Mouse (Mus musculus): ENCODE results near the gene P2ry13. TPM values are rescaled to one million over a fixed set of nuclear protein-coding genes. Genes with fewer than 3 reads are reported as not detected.

P2ry13 gene
- total and polyA plus RNA-seq, 2 experiments from 2014 or later, result 2.2 to 3.6 TPM

DNA sequence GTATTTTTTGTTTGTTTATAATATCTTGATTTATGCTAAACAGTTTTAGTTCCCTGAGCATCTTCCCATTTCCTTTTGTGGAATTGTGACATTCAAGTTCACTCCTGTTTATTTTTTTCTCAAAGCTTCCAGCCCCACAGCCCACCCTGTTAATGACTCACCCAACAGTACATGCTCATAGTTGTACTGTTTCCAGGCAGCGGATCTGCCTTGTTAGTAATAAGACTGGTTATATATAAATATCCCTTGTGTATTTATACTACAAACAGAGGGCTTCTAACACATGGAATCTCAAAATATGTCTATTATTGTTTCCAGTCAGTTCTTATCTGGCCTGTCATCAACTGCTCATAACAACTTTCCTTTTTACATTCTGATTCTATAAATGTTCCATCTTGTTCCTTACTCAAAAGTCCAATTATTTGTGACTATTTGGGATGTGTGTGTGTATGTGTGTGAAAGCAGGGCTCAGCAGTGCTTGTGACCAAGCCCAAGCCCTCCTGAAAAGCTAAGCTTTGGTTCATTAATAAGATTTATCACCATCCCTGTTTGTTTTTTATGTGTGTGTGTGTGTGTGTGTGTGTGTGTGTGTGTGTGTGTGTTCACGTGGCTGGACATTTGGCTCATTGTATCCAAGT is 43.1 kb downstream of the P2ry13 start:
- 89% methylated on average over 2 of the region's 2 CpGs for WGBS
- H3K27me3 ChIP-seq (ENCODE audit: insufficient read depth, low read length), result no peaks in the 10 kb centered on the region
- no peak overlapping the region for H3K4me2 ChIP-seq (ENCODE audit: low read depth, low read length)
- no peak overlapping the region for H3K4me3 ChIP-seq (ENCODE audit: low read length)
- no peak overlapping the region for H3K9ac ChIP-seq (replicated peaks; ENCODE audit: low read length)
- no peaks in the 10 kb centered on the region for H3K36me3 ChIP-seq (ENCODE audit: insufficient read depth, low read length)
- ATAC-seq (no peak), DNase-seq (ENCODE audit: low spot score) (no peak)
- no peaks in the 10 kb centered on the region for H3K9me3 ChIP-seq (ENCODE audit: low read length)
- H3K27ac ChIP-seq, result no peak overlapping the region
- no peaks in the 10 kb centered on the region for H3K4me1 ChIP-seq (ENCODE audit: insufficient read depth, low read length)
- no peak for TF ChIP-seq CTCF (IDR thresholded peaks at IDR 0.05; ENCODE audit: low read depth)

DNA sequence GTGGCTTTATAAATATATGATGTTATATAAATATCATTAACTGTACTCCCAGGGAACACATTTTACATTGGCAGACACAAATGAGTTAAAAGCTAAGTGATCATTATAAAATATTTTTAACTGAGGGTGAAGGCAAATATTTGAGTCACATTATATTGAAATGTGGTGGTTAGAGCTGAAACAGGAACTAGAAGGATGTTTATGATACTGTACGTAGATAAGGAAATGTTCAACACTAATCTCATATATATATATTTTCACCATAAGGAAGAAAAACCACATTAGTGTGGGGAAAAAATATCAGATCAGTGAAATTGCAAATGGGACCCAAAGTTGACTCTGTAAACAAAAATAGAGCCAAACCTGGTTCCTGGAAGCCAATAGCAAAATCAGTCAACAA is 50.2 kb downstream of the P2ry13 start:
- no peak overlapping the region for H3K27ac ChIP-seq

More for the DNA sequence above, 50.2 kb downstream of the P2ry13 start:
- no peaks in the 10 kb centered on the region for H3K27me3 ChIP-seq (ENCODE audit: insufficient read depth, low read length)
- no peaks in the 10 kb centered on the region for H3K4me1 ChIP-seq (ENCODE audit: insufficient read depth, low read length)
- no peaks in the 10 kb centered on the region for H3K36me3 ChIP-seq (ENCODE audit: insufficient read depth, low read length)
- no peak overlapping the region for H3K9ac ChIP-seq (replicated peaks; ENCODE audit: low read length)
- H3K4me2 ChIP-seq (ENCODE audit: low read depth, low read length), result no peak overlapping the region
- ATAC-seq, result no peak
- H3K4me3 ChIP-seq (ENCODE audit: low read length), result no peak overlapping the region
- no peak for TF ChIP-seq CTCF (IDR thresholded peaks at IDR 0.05; ENCODE audit: low read depth)
- no peaks in the 10 kb centered on the region for H3K9me3 ChIP-seq (ENCODE audit: low read length)
- WGBS, result 93% methylated on average over 1 of the region's 1 CpGs
- no peak for DNase-seq (ENCODE audit: low spot score)

Other genes starting within 250 kb of the P2ry13 start
- 14.5 and 20.5 TPM in 2 replicates for gene Med12l, start 205.1 kb downstream of the P2ry13 start, total RNA-seq (2014; rRNA removed)
- 3.3 and 4.1 TPM in 2 replicates for gene Med12l, start 205.1 kb downstream of the P2ry13 start, polyA plus RNA-seq (2015; fragmentation: Nextera tagmentation; extraction: Ambion mirVana)
- gene Gpr171, start 109.1 kb downstream of the P2ry13 start, total RNA-seq (2014; rRNA removed), result not detected in 2 replicates
- gene Gpr171, start 109.1 kb downstream of the P2ry13 start, polyA plus RNA-seq (2015; fragmentation: Nextera tagmentation; extraction: Ambion mirVana), result 0.58 and 0.78 TPM in 2 replicates
- gene P2ry14, start 57.3 kb downstream of the P2ry13 start, total RNA-seq (2014; rRNA removed), result 1.7 and 3.0 TPM in 2 replicates
- 4.4 and 4.6 TPM in 2 replicates for gene P2ry14, start 57.3 kb downstream of the P2ry13 start, polyA plus RNA-seq (2015; fragmentation: Nextera tagmentation; extraction: Ambion mirVana)
- gene Gpr87, start 15.8 kb downstream of the P2ry13 start, total RNA-seq (2014; rRNA removed), result not detected in 2 replicates
- gene Gpr87, start 15.8 kb downstream of the P2ry13 start, polyA plus RNA-seq (2015; fragmentation: Nextera tagmentation; extraction: Ambion mirVana), result 0.13 TPM in 1 of 2 replicates, not detected in the other
- gene P2ry12, start 52.0 kb upstream of the P2ry13 start, total RNA-seq (2014; rRNA removed), result 8.3 and 17.8 TPM in 2 replicates
- 15.4 TPM in 2 replicates for gene P2ry12, start 52.0 kb upstream of the P2ry13 start, polyA plus RNA-seq (2015; fragmentation: Nextera tagmentation; extraction: Ambion mirVana)
- 7.1 TPM in 2 replicates for gene Igsf10, start 133.5 kb upstream of the P2ry13 start, total RNA-seq (2014; rRNA removed)
- 6.2 and 6.7 TPM in 2 replicates for gene Igsf10, start 133.5 kb upstream of the P2ry13 start, polyA plus RNA-seq (2015; fragmentation: Nextera tagmentation; extraction: Ambion mirVana)

Measured in hindbrain, postnatal 0 days (tissue).